Mouse (Mus musculus): ENCODE measurements around the gene Ffar3.
A peak's percentile ranks its signal among the peaks of the same experiment; 100 is the strongest.
"Not testable (repeated sequence)": the region's sequence is repeated elsewhere in the genome, so short reads cannot be mapped to it uniquely, and the experiment has no call there.

Gene Ffar3

GRCm38 (mm10) chr7:30844676-30845297, 11.2 kb downstream of the Ffar3 start:
- DNase-seq (ENCODE audit: low spot score) = no peak

- no peak for DNase-seq (ENCODE audit: low spot score)
These were observed 13.9 kb downstream of the Ffar3 start for GRCm38 (mm10) chr7:30842092-30842491.

GRCm38 (mm10) chr7:30841379-30841778, 14.6 kb downstream of the Ffar3 start:
- no peak for DNase-seq (ENCODE audit: low spot score)

- no peak for DNase-seq (ENCODE audit: low spot score)
These were observed 15.7 kb downstream of the Ffar3 start for GRCm38 (mm10) chr7:30840306-30840705.

DNA sequence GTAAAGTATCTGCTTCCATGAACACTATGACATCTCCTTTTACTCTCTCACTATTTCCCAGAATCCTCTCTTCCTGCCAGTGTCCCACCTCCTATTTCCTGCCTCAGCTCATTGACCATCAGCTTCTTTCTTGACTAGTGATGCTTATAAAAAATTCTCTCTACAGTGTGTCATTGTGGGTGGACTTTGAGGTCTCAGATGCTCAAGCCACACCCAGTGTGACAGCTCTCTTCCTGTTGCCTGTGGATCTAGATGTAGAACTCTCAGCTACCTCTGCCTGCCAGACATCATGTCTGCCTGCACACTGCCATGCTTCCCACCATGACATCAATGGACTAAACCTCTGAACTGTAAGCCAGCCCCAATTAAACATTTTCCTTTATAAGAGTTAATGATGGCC, 18.7 kb downstream of the Ffar3 start:
- DNase-seq (ENCODE audit: low spot score) = no peak

- not testable (repeated sequence) for DNase-seq (ENCODE audit: low spot score)
These were observed 23.3 kb downstream of the Ffar3 start for GRCm38 (mm10) chr7:30832684-30833083.

GRCm38 (mm10) chr7:30832261-30832660, 23.7 kb downstream of the Ffar3 start:
- no peak for DNase-seq (ENCODE audit: low spot score)

DNA sequence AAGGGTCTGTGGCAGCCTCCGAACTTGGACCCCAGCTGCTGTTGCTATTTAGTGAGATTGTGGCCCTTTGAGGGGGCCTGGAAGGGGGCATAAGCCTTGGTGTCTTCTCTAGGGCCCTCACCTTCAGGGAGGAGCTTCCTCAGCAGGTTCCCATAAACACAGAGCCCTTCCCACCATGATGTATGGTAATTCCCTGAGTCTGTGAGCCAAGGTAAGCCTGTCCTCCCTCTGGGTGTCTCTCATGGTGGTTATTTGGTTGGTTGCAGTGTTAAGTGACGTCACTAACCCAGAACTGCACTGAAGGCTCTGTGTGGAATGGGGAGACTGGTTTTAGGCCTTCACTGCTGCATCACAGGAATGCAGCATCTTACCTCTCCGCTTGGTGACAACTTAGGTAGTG, 26.6 kb downstream of the Ffar3 start:
- DNase-seq (ENCODE audit: low spot score) = no peak

- DNase-seq (ENCODE audit: low spot score) = not testable (repeated sequence)
These were observed 27.1 kb downstream of the Ffar3 start for GRCm38 (mm10) chr7:30828871-30829270.

GRCm38 (mm10) chr7:30826660-30827059, 29.3 kb downstream of the Ffar3 start:
- no peak for DNase-seq (ENCODE audit: low spot score)

- DNase-seq (ENCODE audit: low spot score) = no peak
These were observed 31.7 kb downstream of the Ffar3 start for GRCm38 (mm10) chr7:30824306-30824705.

GRCm38 (mm10) chr7:30823675-30824074, 32.3 kb downstream of the Ffar3 start, which contains the start of gene Ffar2:
TSS of gene Ffar2 (minus strand) at chr7:30823775.
- DNase-seq (ENCODE audit: low spot score) = no peak

- no peak for DNase-seq (ENCODE audit: low spot score)
These were observed 34.4 kb downstream of the Ffar3 start for GRCm38 (mm10) chr7:30821532-30821931.

GRCm38 (mm10) chr7:30820854-30821445, 35.0 kb downstream of the Ffar3 start:
- no peak for DNase-seq (ENCODE audit: low spot score)

DNA sequence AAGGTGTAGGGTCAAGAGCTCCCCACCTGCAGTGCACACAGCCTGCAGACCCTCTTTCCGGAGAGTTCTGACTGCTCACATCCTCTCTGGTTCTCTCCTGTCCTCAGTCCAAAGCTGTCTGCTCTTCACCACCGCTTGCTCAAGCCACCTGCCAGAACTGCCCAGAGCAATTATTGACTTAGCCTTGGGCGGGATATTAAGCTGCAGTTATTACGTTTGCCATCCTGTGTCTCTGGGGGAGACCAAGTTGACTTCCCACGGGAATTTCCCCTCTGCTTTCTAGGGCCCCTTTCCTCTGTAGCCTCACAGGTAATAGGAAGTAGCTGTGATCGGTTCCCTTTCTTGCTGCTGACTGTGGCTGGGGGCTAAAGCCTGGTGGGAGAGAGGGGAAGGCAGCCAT, 35.8 kb downstream of the Ffar3 start:
- no peak for DNase-seq (ENCODE audit: low spot score)

- DNase-seq (ENCODE audit: low spot score) = peak; percentile 22
These were observed 43.6 kb downstream of the Ffar3 start for GRCm38 (mm10) chr7:30812291-30812807.

DNA sequence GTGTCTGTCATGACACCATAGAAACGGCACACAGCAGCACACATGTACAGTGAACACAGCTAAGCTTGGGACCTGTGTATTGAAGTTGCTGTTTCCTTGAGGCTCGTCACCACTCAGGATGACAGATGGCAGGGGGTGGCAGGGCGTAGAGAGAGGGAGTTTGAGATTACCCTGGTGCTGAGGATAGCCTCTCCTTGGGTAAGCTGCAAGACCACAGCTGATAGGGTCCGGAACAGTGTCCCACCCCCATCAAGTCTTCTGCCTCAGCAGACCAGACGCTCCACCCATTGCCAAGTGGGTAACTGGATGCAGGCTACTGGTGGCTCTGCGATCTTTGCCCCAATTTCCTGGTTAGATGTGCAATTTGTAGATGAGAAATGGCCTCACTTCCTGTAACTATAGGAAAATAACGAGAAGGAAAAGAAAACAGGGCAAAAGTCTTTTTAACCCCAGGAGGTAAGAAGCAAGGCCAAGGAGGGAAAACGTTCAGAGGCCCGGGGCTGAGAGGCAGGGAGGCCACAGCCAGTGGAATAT, 44.2 kb downstream of the Ffar3 start:
- no peak for DNase-seq (ENCODE audit: low spot score)

DNA sequence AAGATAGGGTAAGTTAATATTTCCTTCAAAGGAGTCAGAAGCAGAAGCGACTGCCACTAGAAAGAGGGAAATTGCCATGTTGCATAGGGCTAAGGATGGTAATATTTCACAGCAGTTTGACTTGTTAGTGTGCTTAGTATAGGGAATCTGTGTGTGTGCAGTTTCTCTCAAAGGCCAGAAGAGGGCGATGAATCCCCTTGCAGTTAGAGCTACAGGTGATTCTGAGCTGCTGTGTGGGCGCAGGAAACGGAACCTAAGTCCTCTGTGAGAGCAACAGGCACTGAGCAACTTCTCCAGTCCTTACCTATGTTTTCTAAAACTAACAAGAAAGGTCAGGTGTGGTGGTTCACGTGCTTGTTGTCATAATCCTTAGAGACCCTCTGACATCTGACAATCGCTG, 45.7 kb downstream of the Ffar3 start:
- no peak for DNase-seq (ENCODE audit: low spot score)

DNA sequence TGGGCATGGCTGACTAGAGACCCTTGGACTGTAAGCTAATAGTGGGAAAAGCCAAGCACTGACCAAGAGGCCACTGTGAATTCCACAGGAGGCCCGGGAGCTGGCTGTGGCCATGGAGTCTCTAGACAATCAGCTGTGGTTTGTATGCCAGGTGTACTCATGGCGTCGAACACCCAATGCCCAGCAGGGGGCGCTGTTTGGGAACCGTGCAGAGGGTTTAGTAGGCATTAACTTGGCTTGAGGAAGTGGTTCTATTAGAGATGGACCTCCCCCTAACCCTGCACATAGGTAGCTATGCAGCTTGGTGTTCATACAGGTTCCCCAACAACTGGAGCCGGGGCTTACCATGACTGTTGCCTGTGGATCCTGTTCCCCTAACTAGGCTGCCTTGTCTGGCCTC, 50.1 kb downstream of the Ffar3 start:
- no peak for DNase-seq (ENCODE audit: low spot score)
